Mouse (Mus musculus): ENCODE results near the gene Cryab.

The Cryab gene

GRCm38 (mm10) chr9:50745806-50746205 lies 5.3 kb upstream of the Cryab start:
- DNase-seq: no peak

GRCm38 (mm10) chr9:50746214-50746677 lies 4.9 kb upstream of the Cryab start, which contains the start of gene 2310030G06Rik:
2310030G06Rik (minus strand) TSS chr9:50746536.
- no peak for DNase-seq

GRCm38 (mm10) chr9:50750706-50751105 lies 419 bp upstream of the Cryab start:
- no peak for DNase-seq

- DNase-seq: no peak
Observed at GRCm38 (mm10) chr9:50752054-50752602, 1.0 kb downstream of the Cryab start, which contains the start of gene Hspb2. Hspb2 (minus strand) TSS chr9:50752354.

GRCm38 (mm10) chr9:50752784-50753615 lies 1.9 kb downstream of the Cryab start:
- no peak for DNase-seq

GRCm38 (mm10) chr9:50753947-50754346 lies 2.8 kb downstream of the Cryab start:
- DNase-seq: no peak

GRCm38 (mm10) chr9:50756711-50757110 lies 5.6 kb downstream of the Cryab start:
- DNase-seq: no peak

GRCm38 (mm10) chr9:50761520-50762243 lies 10.6 kb downstream of the Cryab start:
- no peak for DNase-seq

- DNase-seq: no peak
Observed at GRCm38 (mm10) chr9:50763331-50763730, 12.2 kb downstream of the Cryab start.

- no peak for DNase-seq
Observed at GRCm38 (mm10) chr9:50767531-50768106, 16.5 kb downstream of the Cryab start.

GRCm38 (mm10) chr9:50768107-50769002 lies 17.2 kb downstream of the Cryab start, which contains the start of gene Fdxacb1:
Fdxacb1 (plus strand) TSS chr9:50768236.
- peak; percentile 94 to 97 for DNase-seq

- DNase-seq: no peak
Observed at GRCm38 (mm10) chr9:50770011-50770410, 18.9 kb downstream of the Cryab start.

- DNase-seq: no peak
Observed at GRCm38 (mm10) chr9:50774026-50774462, 22.9 kb downstream of the Cryab start.

- DNase-seq: peak; percentile 62 to 75
Observed at GRCm38 (mm10) chr9:50774991-50775612, 24.0 kb downstream of the Cryab start, which contains the start of the genes Alg9 and 1110032A03Rik. Alg9 (plus strand) TSS chr9:50775019. 1110032A03Rik (minus strand) TSS chr9:50775520.

GRCm38 (mm10) chr9:50775662-50776126 lies 24.6 kb downstream of the Cryab start:
- DNase-seq: no peak

- DNase-seq: no peak
Observed at GRCm38 (mm10) chr9:50776162-50776760, 25.1 kb downstream of the Cryab start.

GRCm38 (mm10) chr9:50782155-50782554 lies 31.0 kb downstream of the Cryab start:
- peak; percentile 24 to 42 for DNase-seq

- no peak for DNase-seq
Observed at GRCm38 (mm10) chr9:50795266-50795665, 44.1 kb downstream of the Cryab start.

- no peak for DNase-seq
Observed at GRCm38 (mm10) chr9:50796776-50797175, 45.7 kb downstream of the Cryab start.

- DNase-seq: no peak
Observed at GRCm38 (mm10) chr9:50797641-50798040, 46.5 kb downstream of the Cryab start.

GRCm38 (mm10) chr9:50798368-50798767 lies 47.2 kb downstream of the Cryab start:
- DNase-seq: no peak

Data from thymus, adult 18-20 months (tissue).